Mouse (Mus musculus) liver, postnatal 0 days (tissue): ENCODE results near the gene Smtnl1.

ENCODE experiments used
- CTCF ChIP-seq: sonication (generic); IDR thresholded peaks from 2 replicates; pipeline ENCODE4 v1.5.1; 2016; ENCODE audit warnings: antibody characterized with exemption, low read depth
- EP300 ChIP-seq: IDR thresholded peaks from 2 replicates; pipeline ENCODE4 v1.6.1; 2016; ENCODE audit warnings: antibody characterized with exemption, low read depth, mild to moderate bottlenecking

- TF ChIP-seq CTCF (no peak), EP300 (peak; percentile 89)
Measured at GRCm38 (mm10) chr2:84793154-84793553, 29.3 kb downstream of the Smtnl1 start.
